Mouse (Mus musculus) megakaryocyte, embryonic 14.5 days (primary cell): ENCODE data around the gene Actr1b. TPM values are rescaled to one million over a fixed set of nuclear protein-coding genes. Genes with fewer than 3 reads are reported as not detected.

ENCODE experiments used
- H3K27me3 ChIP-seq: replicated peaks from 2 replicates; pipeline ENCODE3; 2012; ENCODE audit warnings: inconsistent platforms
- H3K36me3 ChIP-seq: replicated peaks from 2 replicates; pipeline ENCODE3; 2012; ENCODE audit warnings: low read length, inconsistent platforms, mixed read lengths
- H3K4me1 ChIP-seq: 2 replicates; pipeline ENCODE4 v1.6.1; 2012; ENCODE audit warnings: inconsistent platforms
- H3K4me3 ChIP-seq: replicated peaks from 2 replicates; pipeline ENCODE3; 2012; ENCODE audit warnings: moderate library complexity, mild to moderate bottlenecking, inconsistent platforms
- H3K9me3 ChIP-seq: 2 replicates; pipeline ENCODE4 v1.6.1; 2012; ENCODE audit warnings: inconsistent platforms
- FLI1 ChIP-seq: IDR thresholded peaks from 2 replicates; pipeline ENCODE4 v1.6.1; 2012; ENCODE audit warnings: low read length, inconsistent platforms, mixed read lengths
- GATA1 ChIP-seq: IDR thresholded peaks from 3 replicates; pipeline ENCODE4 v1.6.1; 2012; ENCODE audit warnings: mixed read lengths, low read length, inconsistent platforms, borderline replicate concordance
- polyA plus RNA-seq: library from polyadenylated mRNA; stranded (reverse); fragments of >175 nt; gene quantifications from 2 replicates; pipeline ENCODE4 v1.2.3, GENCODE M21; 2012; ENCODE audit warnings: low replicate concordance; ENCODE audit not compliant: insufficient read depth

Actr1b gene
- polyA plus RNA-seq, 1 experiment = 26.0 TPM

DNA sequence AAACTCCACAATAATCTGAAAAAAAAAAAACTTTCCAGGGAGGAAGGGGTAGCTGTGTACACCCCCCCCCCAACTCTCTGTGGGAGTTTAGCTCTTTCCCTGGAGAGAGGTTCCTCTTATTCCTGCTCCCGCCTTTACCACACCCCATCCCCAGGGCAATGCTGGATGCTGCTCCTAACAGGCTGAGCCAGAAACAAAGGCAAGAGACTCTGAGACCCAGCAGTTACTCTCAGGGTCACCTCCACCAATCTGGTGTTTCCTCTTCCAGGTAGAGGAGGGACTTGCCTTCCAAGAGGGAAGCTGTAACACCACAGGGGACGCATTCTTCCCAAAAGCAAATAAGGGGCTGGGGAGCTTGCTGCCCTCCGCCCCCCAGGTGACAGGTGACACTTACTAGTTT lies 6.4 kb downstream of the Actr1b start:
- H3K9me3 ChIP-seq = no peaks in the 10 kb centered on the region

DNA sequence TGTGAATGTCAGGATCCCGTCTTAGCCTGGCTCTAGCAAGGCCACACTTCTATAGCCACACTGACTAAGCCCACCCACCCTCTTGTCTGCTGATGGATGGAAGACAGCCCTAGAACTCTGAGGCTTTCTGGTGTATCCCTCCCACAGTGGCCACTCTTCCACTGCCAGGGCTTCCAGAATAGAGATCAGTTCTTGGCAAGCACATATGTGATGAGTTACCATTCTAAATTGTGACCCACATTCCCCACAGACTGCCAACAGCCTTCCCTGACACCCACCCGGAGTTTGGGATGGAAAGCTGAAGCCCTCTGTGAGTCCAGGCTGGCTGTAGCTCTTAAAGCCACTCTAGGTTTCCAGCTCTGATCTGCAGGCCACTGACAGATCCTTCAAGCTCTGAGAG lies 7.1 kb downstream of the Actr1b start:
- Histone ChIP-seq H3K9me3 (no peaks in the 10 kb centered on the region), H3K4me1 (peaks cover 43% of the 10 kb centered on the region), H3K36me3 (peaks cover 63% of the 10 kb centered on the region), H3K4me3 (no peak overlapping the region), H3K27me3 (no peaks in the 10 kb centered on the region)
- TF ChIP-seq GATA1 (no peak), FLI1 (no peak)

More for the DNA sequence above, 6.4 kb downstream of the Actr1b start:
- Histone ChIP-seq H3K4me1 (peaks cover 43% of the 10 kb centered on the region), H3K36me3 (peaks cover 57% of the 10 kb centered on the region), H3K27me3 (no peaks in the 10 kb centered on the region), H3K4me3 (no peak overlapping the region)
- TF ChIP-seq FLI1 = no peak
- TF ChIP-seq GATA1 = no peak

DNA sequence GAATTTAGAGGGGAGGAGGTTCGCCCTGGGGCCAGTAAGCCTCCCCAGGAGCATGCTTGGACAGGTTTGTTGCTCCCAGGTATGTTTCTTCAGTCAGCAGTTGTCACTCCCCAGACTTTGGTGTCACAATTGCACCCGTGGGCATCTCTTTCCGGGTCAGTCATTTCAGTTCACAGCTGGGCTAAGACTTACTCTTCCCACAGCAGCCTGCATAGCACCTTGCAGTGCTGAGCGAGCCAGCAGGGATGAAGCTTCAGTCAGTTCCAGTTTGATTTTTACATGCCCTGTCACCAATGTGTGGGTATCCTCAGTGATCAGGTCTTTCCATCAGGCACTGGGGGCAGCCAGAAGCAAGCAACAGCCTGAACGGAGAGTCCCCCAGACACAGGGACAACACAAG lies 17.2 kb downstream of the Actr1b start:
- peaks cover 24% of the 10 kb centered on the region for H3K4me1 ChIP-seq
- H3K27me3 ChIP-seq = no peaks in the 10 kb centered on the region
- TF ChIP-seq GATA1 = no peak
- peaks cover 74% of the 10 kb centered on the region for H3K36me3 ChIP-seq
- H3K9me3 ChIP-seq = no peaks in the 10 kb centered on the region
- H3K4me3 ChIP-seq = no peak overlapping the region

DNA sequence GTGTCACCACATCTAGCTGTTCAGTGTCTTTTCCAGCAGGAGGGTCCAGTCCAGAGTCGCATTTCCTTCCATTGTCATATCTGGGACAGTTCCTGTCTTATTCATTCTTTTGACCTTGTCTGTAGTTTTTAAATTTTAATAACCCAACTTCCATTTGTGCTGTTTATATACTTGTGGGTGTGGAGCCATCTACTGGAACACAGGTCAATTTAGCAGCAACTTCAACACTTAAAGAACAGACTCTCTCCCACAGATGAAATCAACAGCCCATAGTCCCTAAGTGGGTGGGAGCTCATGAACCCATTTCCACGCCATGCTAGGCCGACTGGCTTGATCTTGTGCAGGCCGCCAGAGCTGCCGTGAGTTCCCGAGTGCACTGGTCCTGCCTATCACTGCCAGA lies 17.8 kb downstream of the Actr1b start:
- Histone ChIP-seq H3K4me3 (no peak overlapping the region), H3K27me3 (no peaks in the 10 kb centered on the region), H3K4me1 (peaks cover 27% of the 10 kb centered on the region), H3K9me3 (no peaks in the 10 kb centered on the region), H3K36me3 (peaks cover 68% of the 10 kb centered on the region)
- TF ChIP-seq FLI1 = no peak
- no peak for TF ChIP-seq GATA1

DNA sequence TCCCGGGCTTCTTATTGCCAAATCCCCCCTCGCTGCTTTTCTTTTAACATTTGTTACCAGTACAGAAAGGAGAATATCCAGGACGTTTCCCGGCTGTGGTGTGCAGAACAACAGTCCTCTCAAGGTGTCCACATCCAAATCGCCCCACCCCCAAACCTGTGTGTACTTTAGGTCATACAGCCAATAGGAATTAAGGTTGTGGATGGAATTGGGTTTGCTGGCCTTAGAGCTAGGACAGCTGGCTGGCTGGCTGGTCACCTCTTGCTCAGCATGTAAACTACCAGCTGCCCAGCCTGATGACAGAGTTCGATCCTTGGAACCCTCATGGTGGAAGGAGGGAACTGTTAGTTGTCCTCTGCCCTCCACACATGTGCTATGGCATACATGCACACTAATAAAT lies 19.4 kb downstream of the Actr1b start:
- no peak for TF ChIP-seq GATA1
- TF ChIP-seq FLI1 = no peak
- H3K4me3 ChIP-seq = no peak overlapping the region
- peaks cover 52% of the 10 kb centered on the region for H3K36me3 ChIP-seq
- no peaks in the 10 kb centered on the region for H3K27me3 ChIP-seq
- peaks cover 35% of the 10 kb centered on the region for H3K4me1 ChIP-seq
- no peaks in the 10 kb centered on the region for H3K9me3 ChIP-seq

DNA sequence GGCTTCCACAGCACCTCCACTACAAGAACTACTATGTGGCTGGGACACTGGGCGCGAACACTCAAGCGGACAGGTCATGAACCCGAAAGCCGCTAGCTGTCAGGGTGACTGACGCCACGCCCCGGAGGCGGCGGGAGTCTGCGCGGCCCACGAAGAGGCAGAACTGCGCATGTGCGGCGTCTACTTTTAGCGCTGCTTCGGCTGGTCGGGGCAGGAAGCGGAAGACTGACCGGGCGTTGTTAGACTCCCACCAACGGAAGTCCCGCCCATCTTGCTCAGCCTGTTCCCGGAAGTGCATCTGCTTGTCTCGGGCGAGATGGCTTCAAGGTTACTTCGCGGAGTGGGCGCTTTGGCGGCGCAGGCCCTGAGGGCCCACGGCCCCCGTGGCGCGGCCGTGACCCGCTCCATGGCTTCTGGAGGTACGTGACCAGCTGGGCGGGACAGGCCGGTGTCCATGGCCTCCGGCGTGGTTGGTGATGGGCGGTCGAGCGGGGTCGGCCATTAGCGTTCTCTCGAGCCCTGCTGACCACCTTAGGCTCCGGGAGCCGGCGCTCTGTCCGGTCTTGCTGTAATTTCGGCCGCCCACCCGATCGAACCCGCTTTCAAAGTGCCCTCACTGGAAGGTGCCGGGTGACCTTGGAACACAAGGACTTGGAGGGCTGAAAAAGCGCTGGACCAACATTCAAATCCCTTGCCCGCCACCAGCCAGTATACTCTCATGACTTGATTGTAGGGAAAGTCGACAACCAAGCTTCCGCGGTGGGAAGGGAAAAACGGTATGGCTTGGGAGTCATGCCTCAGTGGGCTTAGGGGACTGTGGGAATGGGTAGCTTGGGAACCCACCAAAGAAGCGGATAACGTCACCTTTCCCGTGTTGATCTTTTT lies 22.7 kb downstream of the Actr1b start, which contains the start of gene Cox5b:
Gene Cox5b, plus strand, starts transcription at position 179 of the 885 bp plus-strand sequence.
- H3K27me3 ChIP-seq = peaks cover 1% of the 10 kb centered on the region
- peaks cover 4% of the 10 kb centered on the region; the same call in 1 of the 2 replicates for H3K9me3 ChIP-seq
- peaks cover 30% of the 10 kb centered on the region for H3K36me3 ChIP-seq
- peak within 1 kb of the TSS; percentile 99 for H3K4me3 ChIP-seq
- peaks cover 20% of the 10 kb centered on the region for H3K4me1 ChIP-seq
- TF ChIP-seq GATA1 = no peak

DNA sequence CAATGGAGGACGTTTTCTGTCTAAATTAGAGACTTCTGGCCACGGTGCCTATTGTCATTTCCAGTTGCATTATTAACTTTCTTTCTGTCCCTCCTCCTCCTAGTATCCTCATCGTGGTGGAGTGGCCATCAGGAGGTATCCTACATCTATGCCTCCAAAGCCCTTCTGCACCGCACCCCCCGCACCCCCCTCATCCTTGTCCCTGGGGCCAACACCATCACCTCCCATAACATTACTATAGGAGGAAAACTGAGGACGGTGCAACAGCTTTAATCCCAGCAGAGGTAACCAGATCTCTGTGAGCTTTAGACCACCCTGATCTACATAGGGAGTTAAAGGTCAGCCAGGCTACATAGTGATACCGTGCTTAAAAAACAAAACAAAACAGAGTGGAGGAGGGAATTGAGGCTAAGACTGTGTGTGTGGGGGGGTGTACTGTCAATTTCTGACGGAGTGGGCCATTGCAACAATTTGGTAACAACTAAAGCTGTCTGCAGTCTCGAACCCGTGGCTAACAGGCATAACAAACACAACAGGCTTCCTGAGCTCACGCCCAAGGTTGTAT lies 23.5 kb downstream of the Actr1b start:
- Histone ChIP-seq H3K27me3 (peaks cover 1% of the 10 kb centered on the region), H3K4me1 (peaks cover 20% of the 10 kb centered on the region), H3K36me3 (peaks cover 30% of the 10 kb centered on the region), H3K4me3 (peak overlapping the region; percentile 99), H3K9me3 (peaks cover 4% of the 10 kb centered on the region; the same call in 1 of the 2 replicates)
- TF ChIP-seq GATA1 (no peak), FLI1 (no peak)

DNA sequence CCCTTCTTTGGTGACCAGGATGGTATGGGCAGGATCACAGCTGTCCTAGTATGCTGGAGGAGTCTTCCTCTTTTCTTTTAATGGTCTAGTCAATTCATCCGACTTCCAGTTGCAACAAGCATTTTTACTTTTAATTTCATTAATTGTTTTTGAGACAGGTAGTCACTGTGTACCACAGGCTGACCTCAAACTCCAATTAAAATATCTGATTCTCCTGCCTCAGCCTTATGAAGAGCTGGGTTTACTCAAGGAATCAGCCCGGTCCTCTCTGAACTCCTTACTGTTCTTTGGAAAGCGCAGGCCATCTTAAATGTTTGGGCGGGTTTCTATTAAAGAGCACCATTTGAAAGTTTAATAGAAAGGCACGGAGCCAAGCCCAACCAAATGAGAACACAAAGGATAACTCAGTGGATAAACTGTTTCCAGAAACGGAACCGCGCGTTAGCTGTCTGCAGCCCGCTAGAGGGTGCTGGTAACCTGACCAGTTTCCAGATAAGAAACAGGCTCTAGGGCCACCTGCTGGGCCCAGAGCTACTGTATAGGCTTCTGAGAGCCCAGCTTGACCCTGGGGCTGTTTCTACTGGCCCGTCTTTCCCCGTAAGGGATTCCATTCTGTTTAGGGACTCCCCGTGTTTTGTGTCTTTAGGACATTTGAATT lies 30.3 kb downstream of the Actr1b start:
- no peak overlapping the region for H3K4me3 ChIP-seq
- H3K36me3 ChIP-seq = no peaks in the 10 kb centered on the region
- peaks cover 14% of the 10 kb centered on the region for H3K27me3 ChIP-seq
- TF ChIP-seq FLI1 = no peak
- TF ChIP-seq GATA1 = no peak
- peaks cover 6% of the 10 kb centered on the region; the same call in 1 of the 2 replicates for H3K4me1 ChIP-seq
- peaks cover 4% of the 10 kb centered on the region; the same call in 1 of the 2 replicates for H3K9me3 ChIP-seq

DNA sequence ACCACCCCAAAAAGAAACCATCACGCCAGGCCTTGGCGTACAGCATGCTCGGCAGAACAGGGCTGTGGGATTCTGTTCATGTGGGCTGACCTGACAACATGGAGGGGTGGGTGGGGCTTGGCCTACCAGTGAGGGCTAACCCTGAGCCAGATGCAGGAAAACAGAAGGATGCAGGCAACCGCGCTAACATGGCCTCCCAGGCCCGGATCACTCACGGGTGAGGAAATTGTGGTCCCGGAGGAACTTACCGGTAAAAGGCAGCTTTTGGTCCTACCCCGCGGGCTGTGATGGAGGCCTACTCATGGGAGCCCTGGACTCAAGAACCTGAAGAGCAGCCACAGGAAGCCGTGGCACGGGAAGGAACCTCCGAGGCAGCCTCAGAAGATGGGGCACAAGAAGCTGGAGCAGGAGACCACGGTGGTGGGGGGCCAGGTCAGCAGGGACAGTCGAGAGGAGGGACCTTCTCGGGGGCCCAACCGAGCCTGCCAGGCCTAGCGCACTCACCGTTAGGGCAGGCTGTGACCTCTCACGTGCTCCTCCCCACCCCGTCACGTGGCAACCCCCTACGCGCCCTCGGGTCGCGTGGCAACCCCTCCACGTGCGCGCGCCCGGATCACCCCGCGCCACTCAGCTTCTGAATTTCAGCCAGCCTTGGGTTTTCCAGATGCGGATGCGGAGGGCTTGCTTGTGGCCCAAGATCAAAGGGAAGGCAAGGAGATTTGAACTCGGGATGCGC lies 31.4 kb downstream of the Actr1b start, which contains the start of gene Fam178b:
Gene Fam178b, minus strand, starts transcription at position 564 of the 736 bp plus-strand sequence.
- TF ChIP-seq FLI1 (no peak), GATA1 (no peak)
- H3K4me3 ChIP-seq = no peak within 1 kb of the TSS
- H3K27me3 ChIP-seq = peaks cover 17% of the 10 kb centered on the region
- no peaks in the 10 kb centered on the region for H3K36me3 ChIP-seq
- H3K4me1 ChIP-seq = peaks cover 6% of the 10 kb centered on the region; the same call in 1 of the 2 replicates
- peaks cover 2% of the 10 kb centered on the region; the same call in 1 of the 2 replicates for H3K9me3 ChIP-seq

DNA sequence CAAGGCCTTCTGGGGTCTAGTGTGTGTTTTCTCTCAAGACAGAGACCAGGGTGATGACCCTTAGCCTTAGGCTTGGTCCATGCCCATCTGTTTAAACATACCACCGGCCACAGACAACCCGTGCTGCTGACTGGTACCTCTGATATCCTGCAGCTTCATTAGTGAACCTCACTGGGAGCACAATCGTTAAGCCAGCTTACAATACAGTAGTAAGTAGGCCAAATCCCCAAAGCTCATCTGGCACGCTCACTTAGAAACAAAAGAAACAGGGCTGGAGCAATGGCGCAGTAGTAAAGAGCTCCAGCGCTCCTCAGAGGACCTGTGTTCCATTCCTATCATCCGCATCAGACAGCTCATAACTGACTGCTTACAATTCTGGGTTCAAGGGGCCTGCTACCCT lies 33.3 kb downstream of the Actr1b start:
- peaks cover 6% of the 10 kb centered on the region; the same call in 1 of the 2 replicates for H3K4me1 ChIP-seq
- H3K27me3 ChIP-seq = peaks cover 29% of the 10 kb centered on the region
- H3K36me3 ChIP-seq = no peaks in the 10 kb centered on the region
- TF ChIP-seq FLI1 = no peak
- TF ChIP-seq GATA1 = no peak
- no peak overlapping the region for H3K4me3 ChIP-seq
- no peaks in the 10 kb centered on the region for H3K9me3 ChIP-seq
